Comparison of ENCODE assay signal across 16 mouse cellular contexts in the genomic region with DNA sequence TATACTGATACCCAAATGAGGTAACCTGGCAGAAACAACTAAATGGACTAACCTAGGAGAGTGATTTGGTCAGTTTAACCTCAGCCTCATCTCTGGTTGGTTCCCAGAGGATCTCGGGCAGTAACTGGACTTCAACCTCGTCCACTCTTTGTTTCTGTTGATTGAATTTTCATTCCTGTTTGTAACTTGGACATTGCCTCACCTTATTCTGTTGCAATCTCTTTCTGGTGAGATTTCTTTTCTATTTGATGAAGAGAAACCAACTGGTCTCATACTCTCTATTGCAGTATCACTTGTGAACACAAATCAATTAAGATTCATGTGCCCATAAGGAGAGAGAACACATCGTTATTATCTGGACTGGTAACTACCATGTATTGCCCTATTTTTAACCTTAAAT.
"Had no signal": no experiment of that assay in that cellular context is flagged by ENCODE, and none has a peak within 500 bp of the region (broad histone marks: within the 10 kb centered on the region; RNA-seq: fewer than 3 reads in every experiment).

No protein-coding gene starts in this region.

- DNase-seq: retina, postnatal 1 day; right cerebral cortex, adult 18-20 months; right cerebral cortex, postnatal 14 days; right cerebral cortex, postnatal 25 days; right cerebral cortex, postnatal 4 days; spleen, adult 18-20 months; thymus, adult 18-20 months; thymus, adult 2 months; thymus, postnatal 14 days; thymus, postnatal 25 days; thymus, postnatal 36 days; thymus, postnatal 4 days had no signal

- H3K36me3 ChIP-seq: neural tube, embryonic 13.5 days; neural tube, embryonic 15.5 days; stomach, embryonic 15.5 days had no signal

- H3K4me2 ChIP-seq: neural tube, embryonic 13.5 days; neural tube, embryonic 15.5 days; stomach, embryonic 15.5 days had no signal

- H3K4me3 ChIP-seq: neural tube, embryonic 13.5 days; neural tube, embryonic 15.5 days; stomach, embryonic 15.5 days had no signal

- H3K9ac ChIP-seq: neural tube, embryonic 13.5 days; neural tube, embryonic 15.5 days; stomach, embryonic 15.5 days had no signal

- H3K9me3 ChIP-seq: neural tube, embryonic 13.5 days; neural tube, embryonic 15.5 days; stomach, embryonic 15.5 days had no signal

- H3K4me1 ChIP-seq: neural tube, embryonic 13.5 days; neural tube, embryonic 15.5 days; stomach, embryonic 15.5 days had no signal

- H3K27ac ChIP-seq: neural tube, embryonic 13.5 days; neural tube, embryonic 15.5 days; stomach, embryonic 15.5 days; stomach, postnatal 0 days had no signal

- H3K27me3 ChIP-seq: neural tube, embryonic 13.5 days; neural tube, embryonic 15.5 days; stomach, embryonic 15.5 days had no signal
